Mouse (Mus musculus) common myeloid progenitor, adult 5-6 weeks (primary cell): ENCODE measurements around the gene Eef1g. TPM values are rescaled to one million over a fixed set of nuclear protein-coding genes. Genes with fewer than 3 reads are reported as not detected.
"Not testable (repeated sequence)": the region's sequence is repeated elsewhere in the genome, so short reads cannot be mapped to it uniquely, and the experiment has no call there.

Source experiments
- ATAC-seq: replicated peaks from 2 replicates; pipeline ENCODE4 v1.8.0; 2016; ENCODE audit warnings: low read depth, mild to moderate bottlenecking, moderate TSS enrichment, inconsistent platforms; ENCODE audit not compliant: poor library complexity, severe bottlenecking
- total RNA-seq: library from RNA; stranded (forward); fragments of 200-1000, 187-1606 nt; gene quantifications from 2 replicates; pipeline ENCODE4 v1.2.3, GENCODE M21; 2017

The Eef1g gene
- total RNA-seq, 1 experiment from 2014 or later = 789 TPM

DNA sequence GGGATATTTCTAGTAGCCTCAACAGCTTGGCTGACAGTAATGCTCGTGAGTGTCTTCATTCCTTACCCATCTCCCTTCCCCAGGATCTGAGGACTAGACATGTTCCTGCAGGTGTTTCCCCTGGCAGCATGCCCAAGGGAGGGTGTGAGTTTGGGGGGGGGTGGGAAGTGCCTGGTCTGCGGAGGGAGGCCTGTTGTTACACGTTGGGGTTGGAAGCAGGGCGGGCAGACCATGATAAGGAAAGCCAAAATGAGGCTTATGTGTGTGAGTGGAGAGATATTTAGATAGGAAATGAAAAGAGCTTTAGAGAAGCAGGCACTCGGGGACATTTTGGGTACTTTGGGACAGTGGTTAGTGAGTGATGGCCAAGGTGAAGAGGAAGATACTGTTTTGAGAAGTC, 22.8 kb upstream of the Eef1g start:
- ATAC-seq = peak; percentile 7

DNA sequence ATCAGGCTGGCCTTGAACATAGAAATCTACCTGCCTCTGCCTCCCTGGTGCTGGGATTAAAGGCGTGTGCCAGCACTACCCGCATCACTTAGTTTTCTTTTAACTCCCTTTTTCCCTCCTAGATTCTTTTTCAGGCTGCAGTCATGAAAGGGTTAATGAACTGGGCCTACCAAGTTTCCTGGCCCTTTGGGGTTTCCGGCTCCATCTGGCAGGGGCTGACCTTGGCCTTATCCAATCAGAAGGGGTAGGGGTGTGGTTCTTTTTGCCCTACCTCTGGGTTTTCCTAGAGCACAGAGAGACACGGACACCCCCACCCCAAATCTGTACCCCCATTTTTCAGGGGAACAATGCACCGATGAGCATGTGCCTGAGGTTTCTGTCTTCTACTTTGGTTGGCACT, 22.1 kb upstream of the Eef1g start:
- peak; percentile 16; the same call in 1 of the 2 replicates for ATAC-seq

DNA sequence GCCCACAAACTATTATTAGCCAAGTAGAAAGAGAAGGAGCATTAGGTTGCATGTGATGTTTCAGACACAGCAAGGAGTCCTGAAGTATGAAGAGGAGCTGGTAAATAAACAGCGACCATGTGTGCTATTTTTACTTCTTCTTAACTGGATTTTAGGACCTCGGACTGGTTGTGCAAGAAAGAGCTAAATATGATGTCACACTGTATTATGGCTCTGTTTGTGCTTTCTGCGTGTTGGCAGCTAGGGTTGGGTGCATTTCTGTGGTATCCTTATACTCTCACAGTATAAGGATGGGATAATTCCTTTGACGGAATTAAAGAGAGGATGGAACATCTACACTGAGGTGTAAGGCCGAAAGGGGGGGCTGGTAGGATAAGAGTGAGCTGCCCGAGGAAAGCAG, 21.6 kb upstream of the Eef1g start:
- no peak for ATAC-seq

DNA sequence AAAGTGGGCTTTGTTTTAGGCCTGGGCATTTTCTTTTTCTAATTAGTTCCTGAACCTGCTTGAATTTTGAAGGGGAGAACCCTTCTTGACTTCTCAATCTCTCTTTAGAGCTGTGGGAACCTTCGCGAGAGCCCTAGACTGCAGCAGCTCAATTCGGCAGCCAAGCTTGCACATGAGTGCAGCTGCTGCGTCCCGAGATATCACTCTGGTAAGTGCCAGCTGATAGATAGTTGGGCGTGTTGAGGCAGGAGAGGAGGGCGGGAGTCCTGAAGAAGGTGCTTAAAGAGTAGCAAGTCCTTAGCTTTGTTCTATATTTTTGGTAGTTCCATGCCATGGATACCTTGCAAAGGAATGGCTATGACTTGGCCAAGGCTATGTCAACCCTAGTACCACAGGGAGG, 19.9 kb upstream of the Eef1g start:
- ATAC-seq = no peak

DNA sequence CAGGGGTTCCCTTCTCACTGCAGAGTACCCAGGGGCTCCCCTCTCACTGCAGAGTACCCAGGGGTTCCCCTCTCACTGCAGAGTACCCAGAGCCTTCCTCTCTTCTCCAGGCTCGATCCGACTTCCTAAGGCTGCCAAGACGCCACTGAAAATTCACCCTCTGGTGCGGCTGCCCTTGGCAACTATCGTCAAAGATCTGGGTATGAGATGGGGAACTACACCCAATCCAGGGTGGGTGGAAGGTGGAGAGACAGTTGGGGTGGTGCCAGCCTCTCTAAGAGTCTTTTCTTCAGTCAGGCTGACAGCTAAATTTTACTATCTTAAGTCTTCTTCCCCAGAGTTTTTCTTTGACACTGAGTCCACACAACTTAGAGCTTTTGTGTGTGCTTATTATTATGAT, 16.7 kb upstream of the Eef1g start:
- no peak for ATAC-seq

DNA sequence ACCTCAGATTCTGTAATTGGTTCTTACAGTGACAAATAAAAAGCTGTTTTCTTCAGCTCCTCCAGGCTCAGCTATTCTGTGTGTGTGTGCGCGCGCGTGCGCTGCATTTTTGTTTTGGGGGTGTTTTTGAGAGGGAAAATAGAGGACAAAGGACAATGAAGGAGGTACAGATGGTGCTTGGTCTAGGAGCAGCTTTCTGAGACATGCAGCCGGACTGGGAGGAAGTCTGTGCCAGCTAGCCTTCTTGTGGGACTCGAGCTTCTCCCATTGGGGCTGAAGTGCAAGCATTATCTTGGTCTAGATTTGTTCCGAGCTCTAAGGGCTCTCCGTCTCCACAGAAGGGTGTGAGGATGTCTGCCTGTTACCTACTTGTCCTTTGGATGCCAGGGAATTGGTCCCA, 14.6 kb upstream of the Eef1g start:
- ATAC-seq = no peak

DNA sequence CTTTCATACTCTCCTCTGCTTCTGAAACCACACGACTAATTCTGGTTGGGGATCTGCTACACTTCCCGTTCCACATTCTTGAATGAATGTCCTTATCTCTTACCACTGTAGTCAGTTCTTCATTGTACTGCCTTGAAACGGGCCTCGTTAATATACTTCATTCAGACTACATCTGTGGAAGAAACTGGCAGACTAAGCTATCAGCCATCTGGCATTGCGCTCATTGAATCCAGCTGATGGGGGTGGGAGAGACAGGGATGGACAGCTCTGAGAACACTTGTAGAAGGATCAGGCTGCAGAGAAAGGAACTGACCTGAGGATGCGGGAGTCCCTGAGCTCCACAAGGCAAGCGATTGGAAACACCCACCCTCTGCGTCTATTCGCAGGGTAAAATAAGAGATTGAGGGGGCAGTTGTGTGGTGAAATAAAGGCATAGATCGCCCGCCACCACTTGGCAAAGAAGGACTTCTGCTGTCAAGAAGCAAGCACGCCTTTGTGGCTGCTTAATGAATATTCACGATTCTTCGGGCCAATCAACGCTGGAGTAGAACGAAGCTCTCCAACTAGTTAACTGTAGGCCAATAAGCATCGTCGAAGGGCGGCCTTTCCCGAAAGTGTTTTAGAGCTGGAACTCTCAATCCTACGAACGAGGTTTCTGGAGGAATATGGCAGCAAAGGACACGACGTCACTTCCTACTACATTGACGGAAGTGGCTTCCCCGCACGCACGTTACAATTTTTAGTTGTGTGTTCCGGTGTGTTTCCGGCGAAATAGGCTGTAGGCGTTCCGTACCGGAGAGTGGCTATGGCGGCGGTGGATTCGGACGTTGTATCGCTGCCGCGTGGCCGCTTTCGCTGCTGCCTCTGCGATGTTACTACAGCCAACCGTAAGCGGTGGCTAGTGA, 13.5 kb upstream of the Eef1g start, which contains the start of gene Tut1:
Gene Tut1, plus strand, starts transcription at position 713 of the 905 bp plus-strand sequence.
- peak; percentile 95 for ATAC-seq

DNA sequence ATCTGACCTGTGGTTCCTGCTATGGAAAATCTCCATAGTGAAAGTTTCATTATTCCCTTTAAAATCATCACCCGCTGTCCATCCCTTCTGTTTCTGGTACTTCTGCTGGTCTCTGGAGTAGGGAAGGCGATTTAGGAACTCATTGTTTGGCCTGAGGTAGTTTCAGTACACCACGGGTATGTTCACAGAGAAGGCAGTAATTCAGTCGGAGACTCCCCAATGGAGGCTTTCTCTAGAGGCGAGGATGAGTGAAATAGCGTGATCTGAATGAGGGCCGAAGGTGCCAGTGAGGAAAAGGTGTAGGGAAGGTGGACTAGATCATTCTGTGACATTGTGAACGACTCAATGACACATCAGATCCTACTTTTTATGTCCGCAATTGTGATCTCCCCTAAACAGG, 12.7 kb upstream of the Eef1g start:
- no peak for ATAC-seq

DNA sequence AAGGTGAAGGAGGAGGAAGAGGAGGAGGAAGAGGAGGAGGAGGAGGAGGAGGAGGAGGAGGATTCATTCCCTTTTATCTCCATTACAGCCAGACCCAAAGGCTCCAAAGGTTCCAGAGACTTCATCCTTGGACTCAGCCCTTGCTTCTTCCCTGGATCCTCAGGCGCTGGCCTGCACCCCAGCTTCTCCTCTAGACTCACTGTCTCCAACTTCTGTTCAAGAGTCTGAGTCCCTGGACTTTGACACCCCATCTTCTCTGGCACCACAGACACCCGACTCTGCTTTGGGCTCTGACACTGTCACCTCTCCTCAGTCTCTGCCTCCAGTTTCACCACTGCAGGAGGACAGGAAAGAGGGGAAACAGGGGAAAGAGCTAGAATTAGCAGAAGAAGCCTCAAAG, 4.6 kb upstream of the Eef1g start:
- no peak for ATAC-seq

DNA sequence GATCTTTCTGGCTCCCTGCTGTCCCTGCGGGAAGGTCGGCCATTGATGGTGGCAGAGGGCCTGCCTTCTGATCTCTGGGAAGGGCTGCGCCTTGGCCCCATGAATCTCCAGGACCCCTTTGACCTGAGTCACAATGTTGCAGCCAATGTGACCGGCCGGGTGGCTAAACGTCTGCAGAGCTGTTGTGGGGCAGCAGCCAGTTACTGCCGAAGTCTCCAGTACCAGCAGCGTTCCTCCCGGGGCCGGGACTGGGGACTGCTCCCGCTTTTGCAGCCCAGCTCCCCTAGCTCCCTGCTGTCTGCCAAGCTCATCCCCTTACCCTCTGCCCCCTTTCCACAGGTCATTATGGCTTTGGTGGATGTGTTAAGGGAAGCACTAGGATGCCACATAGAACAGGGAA, 1.8 kb upstream of the Eef1g start:
- no peak for ATAC-seq

DNA sequence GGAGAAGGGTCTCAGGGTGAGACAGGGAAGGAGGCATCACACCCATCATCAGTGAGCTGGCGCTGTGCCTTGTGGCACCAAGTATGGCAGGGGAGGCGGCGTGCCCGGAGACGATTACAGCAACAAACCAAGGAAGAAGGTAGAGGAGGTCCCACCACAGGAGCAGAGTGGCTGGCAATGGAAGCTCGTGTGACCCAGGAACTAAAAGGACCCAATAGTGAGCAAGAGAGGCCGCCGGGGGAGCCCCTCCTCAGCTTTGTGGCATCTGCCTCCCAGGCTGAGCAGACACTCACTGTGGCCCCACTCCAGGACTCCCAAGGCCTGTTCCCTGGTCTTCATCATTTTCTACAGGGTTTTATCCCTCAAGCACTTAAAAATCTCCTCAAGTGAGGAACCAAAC, 1.1 kb upstream of the Eef1g start:
- no peak for ATAC-seq

DNA sequence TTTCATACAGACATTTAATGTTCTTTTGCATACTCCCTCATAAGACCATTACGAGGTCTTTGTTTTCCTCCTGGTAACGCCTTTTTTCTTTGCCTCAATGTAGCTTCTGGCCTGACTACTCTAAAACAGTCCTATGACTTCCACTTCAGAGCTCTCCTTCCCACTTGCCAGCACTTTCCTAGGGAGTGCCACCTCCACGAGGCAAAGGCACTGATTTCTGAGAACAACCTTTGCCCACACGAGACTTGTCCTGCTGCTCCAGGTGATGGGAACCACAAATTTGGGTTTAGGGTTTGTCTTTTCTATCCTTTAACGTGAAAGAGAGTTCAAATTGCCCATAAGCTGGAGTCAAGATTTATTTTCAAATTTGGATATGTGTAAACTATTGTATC, 647 bp upstream of the Eef1g start:
- no peak for ATAC-seq

DNA sequence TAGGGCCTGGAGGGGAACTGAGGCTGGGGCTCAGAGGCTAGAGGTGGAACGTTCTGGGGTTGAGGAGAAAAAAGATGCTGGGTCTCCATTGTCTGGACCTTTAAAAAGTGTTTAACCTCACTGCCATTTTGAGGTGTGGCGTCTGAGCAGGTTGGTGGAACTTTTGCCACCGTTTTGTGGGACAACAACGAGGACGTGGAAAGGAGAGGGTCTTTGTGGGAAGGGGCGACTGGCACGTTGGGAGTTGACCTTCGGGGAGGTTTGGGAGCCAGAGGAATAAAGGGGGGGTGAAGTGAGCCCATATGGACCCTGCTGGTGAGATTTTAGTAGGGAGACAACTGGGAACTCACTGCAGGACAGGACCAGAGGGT, 517 bp downstream of the Eef1g start:
- ATAC-seq = peak; percentile 8; the same call in 1 of the 2 replicates

DNA sequence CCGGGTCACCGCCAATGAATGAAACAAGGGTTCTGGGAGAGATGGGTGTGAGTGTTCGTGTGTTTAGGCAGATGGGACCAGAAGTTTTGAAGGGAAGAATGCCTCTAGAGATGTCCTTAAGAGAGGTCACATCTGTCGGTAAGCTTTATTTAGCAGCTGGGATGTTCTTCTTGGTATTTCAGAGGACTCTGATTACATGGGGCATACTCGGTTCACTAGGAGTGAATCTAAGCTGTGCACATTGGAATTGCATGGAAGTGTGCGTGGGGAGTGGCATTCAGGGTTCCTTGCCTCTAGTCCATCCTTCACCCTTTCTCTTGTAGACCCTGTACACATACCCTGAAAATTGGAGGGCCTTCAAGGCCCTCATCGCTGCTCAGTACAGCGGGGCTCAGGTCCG, 1.1 kb downstream of the Eef1g start:
- no peak for ATAC-seq

DNA sequence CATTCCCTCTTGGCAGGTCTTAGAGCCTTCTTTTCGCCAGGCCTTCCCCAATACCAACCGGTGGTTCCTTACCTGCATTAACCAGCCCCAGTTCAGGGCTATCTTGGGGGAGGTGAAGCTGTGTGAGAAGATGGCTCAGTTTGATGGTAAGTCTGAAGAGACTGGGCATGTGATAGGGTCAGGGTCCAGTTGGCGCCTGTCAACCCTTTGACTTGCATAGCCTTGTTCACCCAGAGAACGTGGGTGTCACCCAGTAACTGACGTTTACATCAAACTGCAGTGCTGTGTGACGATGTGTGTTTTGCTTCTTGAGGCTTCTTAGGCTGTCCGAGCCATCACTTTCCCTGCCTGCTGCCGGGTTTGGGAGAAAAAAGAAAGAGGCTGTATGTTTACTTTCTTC, 5.7 kb downstream of the Eef1g start:
- not testable (repeated sequence) for ATAC-seq

DNA sequence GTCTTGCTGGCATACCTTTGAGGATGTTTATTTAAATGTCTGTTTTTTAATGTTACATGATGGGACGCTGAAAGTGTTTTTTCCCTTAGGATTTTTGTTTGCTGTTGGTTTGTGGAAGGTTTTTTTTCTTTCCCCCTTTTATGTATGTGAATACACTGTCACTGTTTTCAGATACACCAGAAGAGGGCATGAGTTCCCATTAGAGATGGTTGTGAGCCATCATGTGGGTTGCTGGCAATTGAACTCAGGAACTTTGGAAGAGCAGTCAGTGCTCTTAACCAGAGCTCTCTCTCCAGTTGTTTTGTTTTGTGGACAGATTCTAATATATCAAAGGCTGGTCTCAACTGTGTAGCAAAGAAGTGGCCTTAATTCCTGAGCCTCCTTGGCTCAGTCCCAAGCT, 7.8 kb downstream of the Eef1g start:
- no peak for ATAC-seq

DNA sequence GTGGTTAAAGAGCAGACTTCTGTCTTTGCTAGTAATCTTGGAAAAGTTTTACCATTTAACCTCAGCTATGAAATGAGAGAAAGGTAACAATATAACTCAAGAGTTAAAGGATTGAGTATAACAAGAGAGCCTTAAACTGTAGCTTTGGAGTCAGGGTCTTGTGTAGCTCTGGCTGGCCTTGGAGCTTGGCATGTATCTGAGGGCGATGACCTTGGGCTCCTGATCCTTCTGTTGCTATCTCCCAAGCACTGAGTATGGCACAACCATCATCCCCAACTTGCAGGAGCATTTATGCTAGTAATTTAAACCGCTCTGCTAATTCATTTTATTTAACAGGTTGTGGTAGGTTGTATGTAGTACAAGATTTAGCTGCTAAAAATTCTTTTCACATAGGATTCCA, 8.7 kb downstream of the Eef1g start:
- no peak for ATAC-seq

DNA sequence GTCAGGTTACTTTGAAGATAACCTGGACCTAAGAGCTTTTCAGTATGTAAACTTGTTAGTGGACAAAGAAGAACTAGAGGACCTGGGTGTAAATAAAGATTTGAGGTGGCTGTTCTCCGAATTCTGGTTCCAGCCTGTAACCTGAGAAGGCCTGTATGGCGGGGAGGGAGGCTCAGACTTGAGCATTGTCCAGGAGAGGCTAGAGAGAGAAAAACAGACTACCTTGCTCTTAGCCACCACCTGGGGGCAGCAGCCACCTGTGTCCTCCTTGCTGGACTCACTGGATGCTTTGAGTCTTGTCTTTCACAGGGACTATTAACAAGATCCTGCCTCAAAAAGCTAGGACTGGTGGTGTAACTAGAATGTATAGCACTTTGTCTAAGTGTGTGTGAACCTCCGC, 9.7 kb downstream of the Eef1g start:
- peak; percentile 45; the same call in 1 of the 2 replicates for ATAC-seq

DNA sequence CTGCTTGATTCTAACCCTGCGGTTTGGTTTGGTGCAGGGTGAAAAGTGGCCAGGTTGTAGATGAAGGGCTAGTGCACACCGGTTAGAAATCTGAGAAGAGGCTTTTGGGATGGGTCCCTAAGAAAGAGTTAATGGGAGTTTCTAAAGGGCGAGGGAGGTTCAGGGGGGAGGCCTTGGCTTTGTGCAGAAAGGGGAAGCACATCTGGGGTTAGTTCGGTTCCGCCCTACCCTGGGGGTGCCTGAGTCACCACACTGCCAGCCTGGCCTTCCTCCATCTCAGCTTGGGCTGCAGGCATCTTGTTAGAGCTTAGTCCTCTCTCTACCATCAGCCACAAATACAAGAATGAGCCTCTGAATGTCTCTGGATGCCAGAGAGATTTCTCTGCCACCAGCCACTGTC, 13.9 kb downstream of the Eef1g start:
- ATAC-seq = peak; percentile 46

DNA sequence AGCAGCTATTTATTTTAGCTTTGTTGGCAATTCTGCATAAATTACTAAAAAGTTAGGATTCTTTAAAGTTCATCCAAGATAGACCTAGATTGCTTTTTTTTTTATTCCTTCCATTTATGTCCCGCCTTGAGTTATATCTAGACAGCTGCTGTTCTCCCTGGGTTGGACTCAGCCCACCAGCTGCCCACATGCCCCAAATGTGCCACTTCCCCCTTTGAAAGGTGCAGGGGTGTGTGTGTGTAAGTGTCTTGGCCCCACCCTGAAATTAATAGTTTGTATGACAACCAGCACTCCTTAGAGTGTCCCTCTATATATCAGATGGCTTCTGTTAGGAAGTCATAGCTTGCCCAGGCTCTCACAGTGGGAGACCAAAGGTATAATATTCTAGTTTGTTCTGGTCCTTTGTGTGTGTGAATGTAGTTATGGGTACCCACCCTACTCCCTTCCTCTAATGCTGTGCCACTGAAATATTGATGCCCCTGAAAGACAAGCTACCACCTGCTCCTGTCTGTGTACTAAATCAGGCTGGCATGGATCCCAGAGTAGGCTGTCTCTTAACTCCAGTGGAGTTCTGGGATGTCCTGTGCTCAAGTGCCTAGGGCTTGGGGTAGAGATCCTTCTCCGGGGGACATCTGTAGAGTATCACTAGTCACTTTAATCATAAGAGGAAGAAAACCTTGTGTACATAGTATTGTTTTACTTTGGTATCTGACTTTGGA, 14.8 kb downstream of the Eef1g start:
- peak; percentile 27 for ATAC-seq
